Mouse (Mus musculus): ENCODE data around the gene Fancc. TPM values are rescaled to one million over a fixed set of nuclear protein-coding genes. Genes with fewer than 3 reads are reported as not detected.

The Fancc gene
- polyA plus RNA-seq (2014; fragmentation: Nextera tagmentation; extraction: Ambion mirVana): 17.1 and 17.3 TPM in 2 replicates

GRCm38 (mm10) chr13:63496646-63497582 is at the start of gene Fancc:
Gene Fancc (minus strand): TSS chr13:63497278.
- Histone ChIP-seq H3K4me2 (ENCODE audit: low read depth, low read length) (peak within 1 kb of the TSS; percentile 40), H3K9me3 (ENCODE audit: control insufficient read depth, low read length) (no peaks in the 10 kb centered on the region), H3K9ac (ENCODE audit: low read depth, low read length) (peak within 1 kb of the TSS; percentile 25; the same call in 1 of the 2 replicates), H3K4me1 (ENCODE audit: control insufficient read depth, insufficient read depth, low read length) (peaks cover 11% of the 10 kb centered on the region), H3K4me3 (ENCODE audit: low read depth, low read length) (peak within 1 kb of the TSS; percentile 8; the same call in 1 of the 2 replicates), H3K27ac (replicated peaks; ENCODE audit: low read depth, low read length) (no peak within 1 kb of the TSS), H3K27me3 (replicated peaks; ENCODE audit: control insufficient read depth, insufficient read depth, low read length) (no peaks in the 10 kb centered on the region; the same call in 1 of the 2 replicates), H3K36me3 (ENCODE audit: control insufficient read depth, insufficient read depth, low read length) (no peaks in the 10 kb centered on the region)
- ATAC-seq (ENCODE audit: low read depth) (peak; percentile 70), DNase-seq (ENCODE audit: low spot score) (peak; percentile 60)
- 18% methylated on average over 23 of the region's 23 CpGs for WGBS

DNA sequence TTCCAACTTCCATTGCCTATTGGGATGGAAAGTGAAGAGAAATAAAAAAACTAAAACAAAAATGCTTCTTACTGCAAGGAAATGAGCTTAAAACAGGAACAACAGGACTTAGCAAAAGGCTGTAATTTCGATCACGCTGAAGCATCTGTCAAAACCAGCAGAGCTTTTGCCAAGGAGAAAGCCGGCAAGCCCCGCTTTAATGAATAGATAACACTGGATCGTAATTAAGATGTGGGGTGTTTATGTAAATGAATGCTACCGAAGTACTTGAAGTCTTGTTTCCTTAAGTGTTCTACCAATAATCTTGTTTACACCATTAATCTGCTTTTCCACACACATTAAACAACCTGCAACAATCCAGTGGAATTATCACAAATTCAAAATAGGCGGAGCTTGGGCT is 48.2 kb upstream of the Fancc start:
- Histone ChIP-seq H3K4me3 (ENCODE audit: low read depth, low read length) (no peak overlapping the region), H3K9me3 (ENCODE audit: control insufficient read depth, low read length) (no peaks in the 10 kb centered on the region), H3K4me2 (ENCODE audit: low read depth, low read length) (no peak overlapping the region), H3K27ac (replicated peaks; ENCODE audit: low read depth, low read length) (no peak overlapping the region), H3K36me3 (ENCODE audit: control insufficient read depth, insufficient read depth, low read length) (peaks cover 69% of the 10 kb centered on the region), H3K27me3 (replicated peaks; ENCODE audit: control insufficient read depth, insufficient read depth, low read length) (no peaks in the 10 kb centered on the region), H3K9ac (ENCODE audit: low read depth, low read length) (no peak overlapping the region), H3K4me1 (ENCODE audit: control insufficient read depth, insufficient read depth, low read length) (peaks cover 6% of the 10 kb centered on the region)
- ATAC-seq (ENCODE audit: low read depth) (no peak), DNase-seq (ENCODE audit: low spot score) (no peak)
- WGBS: 78% methylated on average over 7 of the region's 7 CpGs

GRCm38 (mm10) chr13:63544967-63545253 is 47.8 kb upstream of the Fancc start:
- peaks cover 72% of the 10 kb centered on the region for H3K36me3 ChIP-seq (ENCODE audit: control insufficient read depth, insufficient read depth, low read length)
- no peaks in the 10 kb centered on the region for H3K27me3 ChIP-seq (replicated peaks; ENCODE audit: control insufficient read depth, insufficient read depth, low read length)
- 59% methylated on average over 5 of the region's 5 CpGs for WGBS
- no peak overlapping the region for H3K4me3 ChIP-seq (ENCODE audit: low read depth, low read length)
- H3K4me1 ChIP-seq (ENCODE audit: control insufficient read depth, insufficient read depth, low read length): peaks cover 6% of the 10 kb centered on the region
- H3K9ac ChIP-seq (ENCODE audit: low read depth, low read length): no peak overlapping the region
- DNase-seq (ENCODE audit: low spot score) (no peak), ATAC-seq (ENCODE audit: low read depth) (no peak)
- no peaks in the 10 kb centered on the region for H3K9me3 ChIP-seq (ENCODE audit: control insufficient read depth, low read length)
- no peak overlapping the region for H3K27ac ChIP-seq (replicated peaks; ENCODE audit: low read depth, low read length)
- H3K4me2 ChIP-seq (ENCODE audit: low read depth, low read length): no peak overlapping the region

DNA sequence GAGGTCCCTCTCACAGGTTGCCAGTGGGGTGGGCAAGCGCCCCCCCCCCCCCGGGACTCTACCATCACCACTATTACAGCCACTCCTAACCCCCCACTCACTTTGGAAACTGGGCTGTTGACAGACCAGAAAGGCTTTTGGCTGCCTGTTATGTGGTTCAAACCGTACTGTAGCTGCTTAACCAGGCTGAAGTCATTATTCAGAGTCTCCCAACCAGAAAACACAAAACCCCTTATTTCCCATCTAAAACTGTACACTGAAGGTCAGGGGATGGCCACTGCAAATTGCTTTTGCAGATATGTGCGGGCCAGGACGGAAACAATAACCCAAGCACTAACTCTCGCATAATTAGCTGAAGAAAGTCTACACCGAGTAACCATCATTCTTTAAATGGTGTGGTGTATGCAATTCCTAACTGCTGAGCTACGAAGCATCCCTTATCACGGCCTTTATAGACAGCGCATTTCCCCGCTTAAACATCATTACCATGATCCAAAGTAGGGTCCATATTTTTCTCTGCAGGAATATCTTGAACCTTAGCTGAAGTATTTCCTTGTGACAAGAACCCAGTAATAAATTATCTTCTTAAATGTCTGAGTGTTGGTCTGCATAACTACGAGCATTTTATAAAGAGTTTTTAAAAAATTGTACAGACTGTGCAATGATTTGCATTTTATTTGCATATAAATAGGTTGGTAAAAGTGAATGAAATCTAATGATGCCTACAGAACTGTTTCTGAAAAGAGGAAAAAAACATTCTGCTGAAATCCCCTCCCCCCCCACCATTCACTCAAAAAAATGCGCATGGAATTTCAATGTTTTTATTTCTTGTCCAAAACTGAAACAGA is 47.3 kb upstream of the Fancc start:
- WGBS: 68% methylated on average over 13 of the region's 13 CpGs
- H3K27me3 ChIP-seq (replicated peaks; ENCODE audit: control insufficient read depth, insufficient read depth, low read length): no peaks in the 10 kb centered on the region
- peaks cover 78% of the 10 kb centered on the region for H3K36me3 ChIP-seq (ENCODE audit: control insufficient read depth, insufficient read depth, low read length)
- H3K4me3 ChIP-seq (ENCODE audit: low read depth, low read length): no peak overlapping the region
- ATAC-seq (ENCODE audit: low read depth): no peak
- no peaks in the 10 kb centered on the region for H3K9me3 ChIP-seq (ENCODE audit: control insufficient read depth, low read length)
- H3K27ac ChIP-seq (replicated peaks; ENCODE audit: low read depth, low read length): no peak overlapping the region
- H3K4me2 ChIP-seq (ENCODE audit: low read depth, low read length): no peak overlapping the region
- DNase-seq (ENCODE audit: low spot score): no peak
- H3K4me1 ChIP-seq (ENCODE audit: control insufficient read depth, insufficient read depth, low read length): peaks cover 3% of the 10 kb centered on the region
- H3K9ac ChIP-seq (ENCODE audit: low read depth, low read length): no peak overlapping the region

DNA sequence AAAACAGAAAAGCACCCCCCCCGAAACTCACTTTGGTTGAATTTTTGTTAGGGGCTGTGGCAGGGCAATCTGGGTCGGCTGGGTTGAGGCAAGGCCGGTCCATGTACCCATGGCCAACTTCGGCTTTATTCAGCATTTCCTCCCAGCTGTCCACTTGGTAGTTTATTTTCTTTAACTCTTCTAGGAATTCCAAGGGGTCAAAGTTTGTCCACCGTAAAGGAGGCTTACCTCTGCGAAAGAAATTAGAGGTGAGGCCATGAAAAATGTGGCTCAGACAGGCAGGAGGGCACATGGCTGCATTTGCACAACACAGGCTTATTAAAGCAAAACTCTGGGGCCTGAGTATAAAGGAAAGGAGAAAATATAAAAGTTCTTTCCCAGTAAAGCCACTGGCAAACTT is 46.4 kb upstream of the Fancc start:
- Histone ChIP-seq H3K4me1 (ENCODE audit: control insufficient read depth, insufficient read depth, low read length) (no peaks in the 10 kb centered on the region), H3K9ac (ENCODE audit: low read depth, low read length) (no peak overlapping the region), H3K4me2 (ENCODE audit: low read depth, low read length) (no peak overlapping the region), H3K4me3 (ENCODE audit: low read depth, low read length) (no peak overlapping the region), H3K9me3 (ENCODE audit: control insufficient read depth, low read length) (no peaks in the 10 kb centered on the region), H3K27me3 (replicated peaks; ENCODE audit: control insufficient read depth, insufficient read depth, low read length) (no peaks in the 10 kb centered on the region), H3K27ac (replicated peaks; ENCODE audit: low read depth, low read length) (no peak overlapping the region), H3K36me3 (ENCODE audit: control insufficient read depth, insufficient read depth, low read length) (peaks cover 87% of the 10 kb centered on the region)
- ATAC-seq (ENCODE audit: low read depth) (no peak), DNase-seq (ENCODE audit: low spot score) (no peak)
- WGBS: 48% methylated on average over 6 of the region's 6 CpGs

DNA sequence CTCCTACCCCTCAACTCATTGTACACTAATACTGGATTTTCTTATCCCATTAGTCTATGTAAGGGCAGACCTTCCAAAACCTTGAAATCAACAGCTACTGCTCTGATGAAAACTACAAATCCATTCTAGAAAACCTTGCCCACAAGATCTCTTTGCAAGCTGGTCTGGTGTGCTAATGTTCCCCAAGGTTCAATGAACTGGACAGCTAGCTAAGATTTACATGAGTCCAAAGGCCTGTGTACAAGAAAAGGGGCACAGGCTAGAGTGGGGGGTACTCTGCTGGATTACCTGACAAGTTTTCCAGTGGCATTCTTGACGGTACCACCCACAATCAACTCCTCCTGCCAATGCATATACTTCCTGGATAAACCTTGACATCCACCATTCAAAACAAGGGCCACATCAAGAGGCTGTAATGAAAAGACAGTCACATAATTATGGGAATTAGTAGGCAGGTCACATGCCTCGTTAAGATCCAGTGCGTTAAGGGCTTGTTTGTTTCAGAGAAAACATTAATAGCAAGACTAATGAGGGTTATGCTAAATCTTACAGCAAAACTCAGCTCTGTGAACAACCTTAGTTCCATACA is 45.8 kb upstream of the Fancc start:
- no peaks in the 10 kb centered on the region for H3K4me1 ChIP-seq (ENCODE audit: control insufficient read depth, insufficient read depth, low read length)
- H3K27me3 ChIP-seq (replicated peaks; ENCODE audit: control insufficient read depth, insufficient read depth, low read length): no peaks in the 10 kb centered on the region
- 66% methylated on average over 3 of the region's 3 CpGs for WGBS
- DNase-seq (ENCODE audit: low spot score): no peak
- ATAC-seq (ENCODE audit: low read depth): no peak
- peaks cover 89% of the 10 kb centered on the region for H3K36me3 ChIP-seq (ENCODE audit: control insufficient read depth, insufficient read depth, low read length)
- H3K9ac ChIP-seq (ENCODE audit: low read depth, low read length): no peak overlapping the region
- H3K4me3 ChIP-seq (ENCODE audit: low read depth, low read length): no peak overlapping the region
- H3K9me3 ChIP-seq (ENCODE audit: control insufficient read depth, low read length): no peaks in the 10 kb centered on the region
- no peak overlapping the region for H3K27ac ChIP-seq (replicated peaks; ENCODE audit: low read depth, low read length)
- no peak overlapping the region for H3K4me2 ChIP-seq (ENCODE audit: low read depth, low read length)

GRCm38 (mm10) chr13:63541510-63541909 is 44.4 kb upstream of the Fancc start:
- Histone ChIP-seq H3K27me3 (replicated peaks; ENCODE audit: control insufficient read depth, insufficient read depth, low read length) (no peaks in the 10 kb centered on the region), H3K36me3 (ENCODE audit: control insufficient read depth, insufficient read depth, low read length) (peaks cover 89% of the 10 kb centered on the region), H3K4me2 (ENCODE audit: low read depth, low read length) (no peak overlapping the region), H3K9me3 (ENCODE audit: control insufficient read depth, low read length) (no peaks in the 10 kb centered on the region), H3K4me3 (ENCODE audit: low read depth, low read length) (no peak overlapping the region), H3K27ac (replicated peaks; ENCODE audit: low read depth, low read length) (no peak overlapping the region), H3K4me1 (ENCODE audit: control insufficient read depth, insufficient read depth, low read length) (no peaks in the 10 kb centered on the region), H3K9ac (ENCODE audit: low read depth, low read length) (no peak overlapping the region)
- ATAC-seq (ENCODE audit: low read depth) (no peak), DNase-seq (ENCODE audit: low spot score) (no peak)

DNA sequence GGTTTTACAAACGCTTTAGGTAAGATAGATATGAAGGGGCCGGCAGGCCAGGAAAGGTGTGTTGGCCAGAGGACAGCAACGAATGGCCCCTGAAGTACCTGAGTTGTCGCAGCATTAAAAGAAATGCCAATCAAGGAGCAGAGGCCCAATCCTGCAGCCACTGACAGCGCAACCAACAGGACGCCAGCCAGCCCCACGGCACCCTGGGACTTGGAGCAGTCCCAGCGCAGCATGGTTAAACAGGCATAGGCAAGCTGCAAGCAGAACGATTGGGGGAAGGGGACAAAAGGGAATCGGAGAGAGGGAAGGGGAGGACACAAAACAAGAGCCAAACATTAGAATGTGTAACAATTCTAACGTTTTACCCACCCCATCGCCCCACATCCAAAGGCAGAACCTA is 43.5 kb upstream of the Fancc start:
- no peaks in the 10 kb centered on the region for H3K4me1 ChIP-seq (ENCODE audit: control insufficient read depth, insufficient read depth, low read length)
- H3K36me3 ChIP-seq (ENCODE audit: control insufficient read depth, insufficient read depth, low read length): peaks cover 97% of the 10 kb centered on the region
- no peak overlapping the region for H3K27ac ChIP-seq (replicated peaks; ENCODE audit: low read depth, low read length)
- no peak overlapping the region for H3K4me2 ChIP-seq (ENCODE audit: low read depth, low read length)
- DNase-seq (ENCODE audit: low spot score): no peak
- no peaks in the 10 kb centered on the region for H3K9me3 ChIP-seq (ENCODE audit: control insufficient read depth, low read length)
- ATAC-seq (ENCODE audit: low read depth): no peak
- no peak overlapping the region for H3K4me3 ChIP-seq (ENCODE audit: low read depth, low read length)
- no peak overlapping the region for H3K9ac ChIP-seq (ENCODE audit: low read depth, low read length)
- H3K27me3 ChIP-seq (replicated peaks; ENCODE audit: control insufficient read depth, insufficient read depth, low read length): no peaks in the 10 kb centered on the region
- 87% methylated on average over 12 of the region's 12 CpGs for WGBS

Measured in embryonic facial prominence, embryonic 14.5 days (tissue).